Mouse (Mus musculus): ENCODE results near the gene Pus10.

Gene Pus10

GRCm38 (mm10) chr11:23665311-23665786 lies at the start of gene Pus10:
Gene Pus10, plus strand, starts transcription at chr11:23665674.
- DNase-seq (ENCODE audit: low read depth, low spot score): no peak

GRCm38 (mm10) chr11:23618995-23619394 lies 46.5 kb upstream of the Pus10 start:
- no peak for DNase-seq (ENCODE audit: low read depth, low spot score)

- no peak for DNase-seq (ENCODE audit: low read depth, low spot score)
These were observed 34.8 kb upstream of the Pus10 start for GRCm38 (mm10) chr11:23630664-23631063.

- DNase-seq (ENCODE audit: low read depth, low spot score): peak; percentile 88
These were observed 32.3 kb upstream of the Pus10 start, which contains the start of gene 0610010F05Rik for GRCm38 (mm10) chr11:23632945-23633878. Gene 0610010F05Rik, minus strand, starts transcription at chr11:23633639.

- no peak for DNase-seq (ENCODE audit: low read depth, low spot score)
These were observed 31.6 kb upstream of the Pus10 start for GRCm38 (mm10) chr11:23633879-23634215.

DNA sequence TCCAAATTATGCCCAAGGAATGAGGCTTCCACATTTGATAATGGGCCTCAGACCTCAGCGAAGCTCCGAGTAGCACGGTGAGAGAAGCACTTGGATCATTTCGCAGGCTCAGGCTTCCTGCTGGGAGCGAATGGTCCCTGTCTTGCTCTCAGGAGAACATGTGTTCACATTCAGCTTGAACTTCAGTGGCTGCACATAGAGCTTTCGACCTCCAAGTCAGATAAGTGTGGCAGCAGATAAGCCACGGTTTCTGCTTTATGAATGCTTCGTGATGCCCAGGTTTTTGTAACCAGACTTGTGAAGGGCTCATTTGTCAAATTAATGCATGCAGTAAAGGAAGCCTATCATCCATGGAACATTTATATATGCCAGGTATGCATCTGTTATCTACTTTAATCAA lies 30.9 kb upstream of the Pus10 start:
- no peak for DNase-seq (ENCODE audit: low read depth, low spot score)

- no peak for DNase-seq (ENCODE audit: low read depth, low spot score)
These were observed 18.0 kb upstream of the Pus10 start for GRCm38 (mm10) chr11:23647431-23647830.

DNA sequence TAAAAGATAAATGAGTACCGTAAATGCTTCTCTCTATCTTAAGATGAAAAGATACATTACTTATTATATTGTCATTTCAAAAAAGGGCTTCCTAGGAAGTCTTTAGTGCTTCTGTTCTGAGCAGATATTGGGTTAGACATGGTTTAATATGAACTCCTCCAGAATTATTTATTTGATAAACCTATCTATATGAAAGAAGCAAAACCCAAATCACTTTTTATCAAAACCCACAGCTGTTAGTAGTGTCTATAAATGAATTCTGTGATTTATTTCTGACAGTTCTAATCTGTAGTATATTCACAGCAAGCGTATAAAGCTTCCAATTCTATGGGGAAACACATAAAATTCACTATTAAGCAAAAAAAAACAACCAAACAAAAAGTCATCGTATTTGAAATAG lies 17.6 kb upstream of the Pus10 start:
- no peak for DNase-seq (ENCODE audit: low read depth, low spot score)

GRCm38 (mm10) chr11:23653666-23654065 lies 11.8 kb upstream of the Pus10 start:
- DNase-seq (ENCODE audit: low read depth, low spot score): no peak

- peak; percentile 24 for DNase-seq (ENCODE audit: low read depth, low spot score)
These were observed 7.7 kb upstream of the Pus10 start for GRCm38 (mm10) chr11:23657791-23658190.

DNA sequence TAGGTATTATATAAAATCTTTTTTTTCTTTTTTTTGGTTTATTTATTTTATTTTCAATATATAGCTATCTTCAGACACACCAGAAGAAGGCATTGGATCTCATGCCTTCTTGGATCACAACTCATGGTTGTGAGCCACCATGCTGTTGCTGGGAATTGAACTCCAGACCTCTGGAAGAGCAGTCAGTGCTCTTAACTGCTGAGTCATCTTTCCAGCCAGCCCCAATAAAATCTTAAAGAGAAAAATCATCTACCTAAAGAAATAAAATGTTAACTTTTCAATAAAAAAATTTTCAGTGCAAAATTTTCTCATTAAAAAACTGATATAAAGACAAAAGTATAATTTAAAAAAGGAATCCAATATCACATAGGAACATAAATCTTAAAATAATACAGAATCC lies 1.2 kb upstream of the Pus10 start:
- DNase-seq (ENCODE audit: low read depth, low spot score): no peak

GRCm38 (mm10) chr11:23665798-23666501 lies 476 bp downstream of the Pus10 start, which contains the start of gene Pex13:
Gene Pex13, minus strand, starts transcription at chr11:23665959.
- DNase-seq (ENCODE audit: low read depth, low spot score): peak; percentile 83

GRCm38 (mm10) chr11:23666526-23666925 lies 1.1 kb downstream of the Pus10 start:
- DNase-seq (ENCODE audit: low read depth, low spot score): peak; percentile 19

DNA sequence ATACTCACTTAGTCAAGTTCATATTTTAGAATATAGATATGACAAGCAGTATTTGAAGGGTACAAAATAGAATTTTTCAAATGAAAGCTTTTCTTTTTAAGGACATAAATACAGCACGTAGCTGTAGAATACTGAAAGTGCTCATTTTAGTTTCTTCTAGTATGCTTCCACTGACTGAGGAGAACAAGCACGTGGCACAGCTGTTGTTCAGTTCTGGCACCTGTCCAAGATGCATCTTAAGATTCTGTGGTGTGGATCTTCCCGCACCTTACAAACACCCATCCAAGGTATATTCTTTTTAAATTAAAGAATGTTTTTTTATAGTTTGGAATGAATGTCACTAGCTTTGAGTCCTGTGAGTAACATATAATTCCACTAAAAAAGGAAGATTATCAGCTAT lies 1.7 kb downstream of the Pus10 start:
- DNase-seq (ENCODE audit: low read depth, low spot score): no peak

DNA sequence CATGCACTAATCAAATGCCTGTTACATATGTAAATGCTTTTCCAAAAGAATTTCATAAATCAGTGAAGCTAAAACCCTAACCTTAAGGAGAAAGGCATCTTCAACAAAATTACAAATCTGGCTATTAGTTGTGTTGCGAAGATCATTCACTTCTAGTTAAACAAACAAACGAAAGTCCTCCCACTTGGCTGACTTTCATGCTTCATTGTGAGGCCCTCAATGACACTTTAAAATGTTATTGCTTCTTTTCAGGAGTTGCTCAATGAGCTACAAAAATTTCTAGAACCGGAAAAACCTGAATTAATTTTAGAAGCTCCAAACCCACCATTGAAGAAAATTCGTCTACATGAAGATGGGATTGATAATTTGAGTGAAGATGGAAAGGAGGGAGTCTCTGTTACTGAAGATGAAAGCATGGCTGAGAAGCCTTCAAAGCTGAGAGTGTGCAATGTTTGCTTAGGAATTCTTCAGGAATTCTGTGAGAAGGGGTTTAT lies 6.8 kb downstream of the Pus10 start:
- DNase-seq (ENCODE audit: low read depth, low spot score): no peak

GRCm38 (mm10) chr11:23676100-23676499 lies 10.6 kb downstream of the Pus10 start:
- DNase-seq (ENCODE audit: low read depth, low spot score): no peak

GRCm38 (mm10) chr11:23679044-23679642 lies 13.7 kb downstream of the Pus10 start:
- DNase-seq (ENCODE audit: low read depth, low spot score): peak; percentile 35

GRCm38 (mm10) chr11:23680435-23680950 lies 15.0 kb downstream of the Pus10 start:
- no peak for DNase-seq (ENCODE audit: low read depth, low spot score)

DNA sequence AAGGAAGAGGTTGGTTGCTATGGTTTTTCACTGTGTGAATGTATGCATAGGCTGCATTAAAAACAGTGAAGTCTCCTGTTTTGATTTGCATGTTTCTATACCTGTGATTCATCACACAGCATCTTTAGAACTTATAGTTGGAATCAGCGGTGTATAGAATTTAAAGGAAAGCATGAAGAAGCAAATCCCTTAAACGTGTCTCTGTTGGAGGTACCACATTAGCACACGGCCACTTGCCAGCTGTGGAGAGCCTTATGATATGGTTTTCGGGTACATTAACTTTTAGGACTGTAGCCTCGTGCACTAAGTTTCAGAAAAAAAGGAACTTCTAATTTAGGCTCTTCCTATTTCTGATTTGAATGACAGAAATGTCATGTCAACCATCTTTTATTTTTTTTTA lies 17.1 kb downstream of the Pus10 start:
- DNase-seq (ENCODE audit: low read depth, low spot score): no peak

- no peak for DNase-seq (ENCODE audit: low read depth, low spot score)
These were observed 21.2 kb downstream of the Pus10 start for GRCm38 (mm10) chr11:23686671-23687070.

DNA sequence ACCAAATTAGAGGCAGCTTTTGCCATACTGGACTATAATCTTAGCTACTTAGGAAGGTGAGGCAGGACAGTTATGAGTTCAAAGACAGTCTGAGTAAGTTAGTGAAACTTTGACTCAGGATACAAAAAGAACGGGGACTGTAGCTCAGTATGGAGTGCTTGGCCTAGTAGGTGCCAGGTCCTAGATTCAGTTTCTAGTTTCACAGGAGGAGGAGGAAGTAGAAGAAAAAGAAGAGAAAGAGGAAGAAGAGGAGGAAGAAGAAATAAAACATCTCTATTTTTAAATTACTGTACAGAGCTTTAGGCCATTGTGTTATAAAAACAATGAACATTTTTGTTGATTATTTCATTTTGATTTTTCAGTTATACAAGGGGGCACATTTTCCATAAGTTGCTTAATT lies 22.6 kb downstream of the Pus10 start:
- no peak for DNase-seq (ENCODE audit: low read depth, low spot score)

GRCm38 (mm10) chr11:23693286-23693685 lies 27.8 kb downstream of the Pus10 start:
- DNase-seq (ENCODE audit: low read depth, low spot score): no peak

All from telencephalon, adult 2 months (tissue).